Mouse (Mus musculus): ENCODE results near the gene Cpm.
"Not testable (repeated sequence)": the region's sequence is repeated elsewhere in the genome, so short reads cannot be mapped to it uniquely, and the experiment has no call there.

The Cpm gene

DNA sequence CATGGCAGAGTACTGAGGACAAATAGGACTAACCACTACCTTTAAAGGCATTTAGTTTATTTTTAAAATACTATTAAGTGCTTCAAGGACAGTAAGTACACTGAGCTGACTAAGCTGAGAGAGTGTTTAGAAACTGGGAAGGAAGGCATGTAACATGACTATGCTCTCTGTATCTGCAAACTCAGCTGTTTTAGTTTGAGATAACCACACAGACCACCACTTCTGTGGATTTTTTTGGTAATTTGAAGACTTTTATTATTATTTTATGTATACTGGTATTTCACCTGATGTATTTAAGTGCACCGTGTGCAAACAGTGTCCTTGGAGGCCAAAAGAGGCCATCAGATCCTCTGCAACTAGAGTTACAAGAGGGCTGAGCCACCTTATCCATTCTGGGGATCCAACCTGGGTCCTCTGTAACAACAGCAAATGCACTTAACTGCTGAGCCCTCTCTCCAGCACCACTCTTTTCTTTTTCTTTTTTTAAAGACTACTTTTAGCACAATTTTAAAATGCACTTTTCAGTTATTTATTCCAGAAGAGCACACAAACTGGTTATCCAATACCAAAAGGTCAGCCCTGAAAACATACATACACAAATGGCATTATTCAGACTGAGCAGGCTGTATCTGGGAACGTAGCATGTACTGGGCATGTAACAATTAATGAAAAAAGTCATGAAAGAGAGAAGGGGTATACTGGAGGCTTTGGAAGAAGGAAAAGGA, 78.0 kb downstream of the Cpm start:
- DNase-seq (ENCODE audit: low read depth, low spot score) = no peak
- no peaks in the 10 kb centered on the region for H3K27me3 ChIP-seq (ENCODE audit: control insufficient read depth, insufficient read depth, low read length, poor library complexity, severe bottlenecking)
- H3K36me3 ChIP-seq (ENCODE audit: control insufficient read depth, insufficient read depth, low read length, poor library complexity, severe bottlenecking) = peaks cover 6% of the 10 kb centered on the region

DNA sequence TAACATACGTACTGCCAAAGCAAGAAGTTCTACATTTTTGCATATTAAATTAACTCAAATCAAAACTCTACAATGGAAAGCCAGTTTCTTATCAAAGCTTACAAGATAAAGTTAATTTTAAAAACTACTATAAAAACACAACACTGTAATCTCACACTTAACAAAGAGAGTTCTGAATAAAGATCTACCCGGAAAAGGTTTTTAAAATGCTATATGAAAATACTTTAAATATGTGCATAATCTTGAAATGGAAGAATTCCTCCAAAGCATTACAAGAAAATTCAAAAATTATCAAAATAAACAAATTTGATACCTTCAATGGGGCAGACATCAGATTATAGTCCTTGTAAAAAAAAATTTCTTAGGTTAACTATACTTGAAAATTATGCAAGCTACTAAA, 79.1 kb downstream of the Cpm start:
- peaks cover 6% of the 10 kb centered on the region for H3K36me3 ChIP-seq (ENCODE audit: control insufficient read depth, insufficient read depth, low read length, poor library complexity, severe bottlenecking)
- no peaks in the 10 kb centered on the region for H3K27me3 ChIP-seq (ENCODE audit: control insufficient read depth, insufficient read depth, low read length, poor library complexity, severe bottlenecking)
- DNase-seq (ENCODE audit: low read depth, low spot score) = no peak

DNA sequence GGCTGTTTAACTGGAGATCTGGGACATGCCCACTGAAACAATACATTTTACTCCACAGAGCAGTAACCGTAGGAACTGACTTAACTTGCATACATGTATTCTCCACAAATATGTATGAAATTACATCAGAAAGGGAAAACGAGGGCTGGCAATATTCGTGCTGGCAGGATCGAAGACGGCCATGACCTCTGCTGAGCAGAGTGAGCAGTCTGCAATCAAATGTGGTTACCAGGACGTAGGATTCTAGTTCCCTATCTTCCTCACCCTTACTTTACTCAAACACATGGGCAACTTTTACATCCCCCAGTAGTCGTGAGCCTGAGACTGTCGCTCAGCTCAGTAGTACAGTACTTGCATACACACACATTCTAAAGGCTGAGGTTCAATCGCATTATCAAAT, 79.6 kb downstream of the Cpm start:
- peaks cover 4% of the 10 kb centered on the region for H3K36me3 ChIP-seq (ENCODE audit: control insufficient read depth, insufficient read depth, low read length, poor library complexity, severe bottlenecking)
- DNase-seq (ENCODE audit: low read depth, low spot score) = no peak
- H3K27me3 ChIP-seq (ENCODE audit: control insufficient read depth, insufficient read depth, low read length, poor library complexity, severe bottlenecking) = no peaks in the 10 kb centered on the region

DNA sequence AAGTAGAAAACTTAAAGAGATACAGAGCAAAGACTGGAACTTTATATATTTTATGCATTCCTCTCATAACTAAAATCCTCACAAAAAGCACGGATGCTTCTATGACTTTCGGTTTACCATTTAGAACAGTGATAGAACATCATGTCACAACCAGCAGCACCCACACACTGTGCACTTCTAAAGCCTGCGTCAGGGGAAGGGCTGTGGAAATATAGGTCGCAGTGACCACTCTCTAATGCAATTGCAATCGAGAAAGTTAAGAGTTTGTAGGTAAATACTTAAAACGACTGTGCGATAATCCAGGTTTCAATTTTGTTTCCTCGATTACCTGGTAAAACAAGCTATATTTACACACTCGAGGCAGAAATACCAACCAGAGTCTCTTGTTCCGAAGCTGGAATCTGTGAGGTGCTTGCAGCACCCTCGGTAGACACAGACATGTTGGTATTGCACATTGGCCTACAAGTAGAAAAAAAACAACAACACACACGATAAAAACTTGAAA, 80.1 kb downstream of the Cpm start:
- Histone ChIP-seq H3K36me3 (ENCODE audit: control insufficient read depth, insufficient read depth, low read length, poor library complexity, severe bottlenecking) (peaks cover 2% of the 10 kb centered on the region; the same call in 1 of the 2 replicates), H3K27me3 (ENCODE audit: control insufficient read depth, insufficient read depth, low read length, poor library complexity, severe bottlenecking) (no peaks in the 10 kb centered on the region)
- DNase-seq (ENCODE audit: low read depth, low spot score) = no peak

DNA sequence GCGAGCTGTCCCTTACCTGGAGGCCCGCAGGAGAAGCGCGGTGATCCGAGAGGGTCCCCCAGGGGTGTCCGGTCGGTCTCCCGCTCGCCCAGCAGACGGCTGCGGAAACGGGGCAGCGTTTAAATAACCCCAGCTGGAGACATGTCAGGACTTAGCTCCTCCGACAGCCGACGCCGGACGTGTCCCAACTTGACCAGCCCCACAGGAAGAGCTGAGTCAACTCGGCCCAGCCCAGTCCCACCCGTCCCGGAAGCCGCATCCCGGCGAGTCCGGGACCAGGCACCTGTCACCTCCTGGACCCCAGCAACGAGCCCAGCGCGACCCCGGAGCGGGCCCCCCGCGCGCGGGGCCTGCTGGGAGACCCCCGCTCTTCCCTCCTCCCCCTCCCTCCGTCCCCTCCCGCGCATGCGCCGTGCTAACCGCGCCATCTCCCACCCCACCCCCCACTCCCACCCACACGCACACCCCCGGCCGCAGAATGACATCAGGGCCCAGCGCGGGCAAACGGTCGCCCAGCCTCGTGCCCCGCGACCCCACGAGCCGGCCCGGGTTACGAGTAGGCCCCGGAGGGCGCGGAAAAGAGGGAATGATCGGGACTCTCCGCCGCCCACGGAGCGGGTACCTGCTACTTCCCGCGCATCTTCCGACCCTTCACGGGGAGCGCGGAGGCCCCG, 80.8 kb downstream of the Cpm start:
- peaks cover 2% of the 10 kb centered on the region; the same call in 1 of the 2 replicates for H3K36me3 ChIP-seq (ENCODE audit: control insufficient read depth, insufficient read depth, low read length, poor library complexity, severe bottlenecking)
- peak; percentile 75 for DNase-seq (ENCODE audit: low read depth, low spot score)
- no peaks in the 10 kb centered on the region for H3K27me3 ChIP-seq (ENCODE audit: control insufficient read depth, insufficient read depth, low read length, poor library complexity, severe bottlenecking)

DNA sequence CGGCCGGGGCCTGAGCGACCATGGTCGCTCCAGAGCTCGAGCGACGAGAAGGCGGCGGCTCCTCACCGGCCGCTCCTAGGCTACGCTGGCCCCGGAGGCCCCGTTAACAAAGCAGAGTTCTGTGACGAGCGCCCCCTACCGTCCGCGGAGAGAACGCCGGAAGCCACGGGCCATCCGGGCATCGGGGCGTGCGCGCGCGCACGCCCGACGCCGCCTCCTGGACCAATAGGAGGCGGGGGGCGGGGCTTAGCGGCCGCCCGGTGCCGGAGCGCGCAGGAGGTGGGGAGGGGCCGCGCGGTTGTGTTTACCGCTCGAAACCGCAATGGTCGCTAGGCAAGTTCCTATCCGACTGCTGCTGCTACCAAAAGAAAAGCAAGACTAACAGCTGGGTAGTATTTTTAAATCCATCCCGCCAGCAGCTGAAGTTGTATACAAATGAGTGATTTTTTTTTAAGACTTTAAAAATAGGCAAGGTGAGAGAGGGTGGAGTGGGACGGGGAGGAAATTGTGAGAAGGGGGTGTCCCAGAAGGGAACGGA, 81.4 kb downstream of the Cpm start, which contains the start of gene Mdm2:
Gene Mdm2, minus strand, starts transcription at position 155 of the 538 bp plus-strand sequence.
- DNase-seq (ENCODE audit: low read depth, low spot score) = peak; percentile 97
- H3K27me3 ChIP-seq (ENCODE audit: control insufficient read depth, insufficient read depth, low read length, poor library complexity, severe bottlenecking) = no peaks in the 10 kb centered on the region
- peaks cover 2% of the 10 kb centered on the region; the same call in 1 of the 2 replicates for H3K36me3 ChIP-seq (ENCODE audit: control insufficient read depth, insufficient read depth, low read length, poor library complexity, severe bottlenecking)

DNA sequence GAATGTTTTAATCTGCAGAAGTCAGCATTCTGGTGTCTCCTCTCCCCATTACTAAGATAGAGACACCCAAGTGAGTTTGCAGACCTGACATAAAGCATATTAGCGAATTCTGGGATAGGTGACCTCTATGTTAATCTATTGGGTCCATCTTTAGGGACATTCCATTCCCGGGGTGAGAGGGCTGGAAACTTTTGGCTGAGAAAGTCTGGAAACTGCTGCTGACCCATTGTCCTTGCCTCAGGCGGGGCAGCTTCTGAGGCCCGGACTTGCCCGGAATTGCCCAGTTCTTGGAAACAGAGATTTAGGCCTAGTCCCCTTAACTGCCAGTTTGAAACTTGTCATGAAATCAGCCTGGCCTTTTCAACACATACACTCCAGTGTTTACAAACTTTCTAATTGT, 82.1 kb downstream of the Cpm start:
- Histone ChIP-seq H3K27me3 (ENCODE audit: control insufficient read depth, insufficient read depth, low read length, poor library complexity, severe bottlenecking) (no peaks in the 10 kb centered on the region), H3K36me3 (ENCODE audit: control insufficient read depth, insufficient read depth, low read length, poor library complexity, severe bottlenecking) (peaks cover 2% of the 10 kb centered on the region; the same call in 1 of the 2 replicates)
- no peak for DNase-seq (ENCODE audit: low read depth, low spot score)

DNA sequence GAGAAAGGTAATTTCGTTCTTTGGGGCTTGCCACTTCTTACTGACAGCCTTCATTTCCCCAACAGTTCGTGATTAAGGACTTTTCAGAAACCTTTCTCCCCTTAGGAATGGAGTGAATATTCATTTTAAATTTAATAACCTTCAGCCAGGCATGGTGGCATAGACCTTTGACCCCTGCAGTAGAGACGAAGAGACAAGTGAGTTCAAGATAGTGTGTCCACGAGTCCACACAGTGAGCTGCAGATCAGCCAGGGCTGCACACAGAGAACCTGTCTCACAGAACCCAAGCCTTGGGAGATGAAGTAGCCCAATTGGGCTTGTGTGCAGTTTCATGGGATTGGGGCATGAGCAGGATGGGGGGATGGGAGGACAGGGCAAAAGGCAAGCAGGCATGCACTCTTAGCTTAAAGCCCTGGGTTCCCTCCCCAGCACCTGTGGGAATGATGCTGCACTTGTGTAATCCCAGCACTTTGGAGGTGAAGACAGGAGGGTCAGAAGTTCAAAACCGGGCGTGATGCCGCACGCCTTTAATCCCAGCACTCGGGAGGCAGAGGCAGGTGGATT, 83.0 kb downstream of the Cpm start:
- Histone ChIP-seq H3K27me3 (ENCODE audit: control insufficient read depth, insufficient read depth, low read length, poor library complexity, severe bottlenecking) (no peaks in the 10 kb centered on the region), H3K36me3 (ENCODE audit: control insufficient read depth, insufficient read depth, low read length, poor library complexity, severe bottlenecking) (peaks cover under 1% of the 10 kb centered on the region; the same call in 1 of the 2 replicates)
- DNase-seq (ENCODE audit: low read depth, low spot score) = no peak

DNA sequence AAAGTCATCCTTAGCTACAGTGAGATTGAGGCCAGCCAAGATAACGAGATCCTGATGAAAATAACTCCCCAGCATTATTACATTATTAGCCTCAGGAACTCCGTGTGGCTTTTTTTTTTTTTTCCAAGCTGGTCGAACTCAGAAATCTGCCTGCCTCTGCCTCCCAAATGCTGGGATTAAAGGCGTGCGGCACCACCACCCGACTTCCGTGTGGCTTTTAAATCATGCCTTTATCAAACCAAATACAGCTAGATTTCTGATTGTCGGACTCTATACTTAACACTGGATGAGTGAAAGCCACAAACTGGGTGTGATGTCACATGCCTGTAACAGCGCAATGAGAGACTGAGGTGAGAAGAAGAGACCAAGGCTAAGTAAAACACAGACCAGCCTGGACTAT, 83.6 kb downstream of the Cpm start:
- H3K36me3 ChIP-seq (ENCODE audit: control insufficient read depth, insufficient read depth, low read length, poor library complexity, severe bottlenecking) = no peaks in the 10 kb centered on the region
- no peaks in the 10 kb centered on the region for H3K27me3 ChIP-seq (ENCODE audit: control insufficient read depth, insufficient read depth, low read length, poor library complexity, severe bottlenecking)
- DNase-seq (ENCODE audit: low read depth, low spot score) = no peak

DNA sequence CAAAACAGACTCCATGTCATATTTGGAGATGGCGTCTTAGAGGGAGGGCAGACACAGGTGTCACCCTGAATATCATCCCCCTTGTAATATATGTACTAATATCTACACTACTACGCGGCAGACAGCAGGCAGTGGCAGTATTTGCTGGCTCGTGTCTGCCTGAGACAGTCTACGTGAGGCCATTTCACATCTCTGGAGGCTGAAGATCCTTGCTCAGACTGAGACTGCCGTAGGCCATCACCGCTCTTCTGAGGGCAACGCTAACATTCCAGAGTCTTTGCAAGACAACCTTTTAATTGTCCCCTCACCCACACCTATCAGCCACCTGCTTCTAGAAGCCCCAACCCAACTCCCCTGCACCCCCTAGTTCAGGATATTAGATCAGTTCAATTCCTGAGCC, 84.2 kb downstream of the Cpm start:
- no peak for DNase-seq (ENCODE audit: low read depth, low spot score)
- no peaks in the 10 kb centered on the region for H3K36me3 ChIP-seq (ENCODE audit: control insufficient read depth, insufficient read depth, low read length, poor library complexity, severe bottlenecking)
- no peaks in the 10 kb centered on the region for H3K27me3 ChIP-seq (ENCODE audit: control insufficient read depth, insufficient read depth, low read length, poor library complexity, severe bottlenecking)

DNA sequence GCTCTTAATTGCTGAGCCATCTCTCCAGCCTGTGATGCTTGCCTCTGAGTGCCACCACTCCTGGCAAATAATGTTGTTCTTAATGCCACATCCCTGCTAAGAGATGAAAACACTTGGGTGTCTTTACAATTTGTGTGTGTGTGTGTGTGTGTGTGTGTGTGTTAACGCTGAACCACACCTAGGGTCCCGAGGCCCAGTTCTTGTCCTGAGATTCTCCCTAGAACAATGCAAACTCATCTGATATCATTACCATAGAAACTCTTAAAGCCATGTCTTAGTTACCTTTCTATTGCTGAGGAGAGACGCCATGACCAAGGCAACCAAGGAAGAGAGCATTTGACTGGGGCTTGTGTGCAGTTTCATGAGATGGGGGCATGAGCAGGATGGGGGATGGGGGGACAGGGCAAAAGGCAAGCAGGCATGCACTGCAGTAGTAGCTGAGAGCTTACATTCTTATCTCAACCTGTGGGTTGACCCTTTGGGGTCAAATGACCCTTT, 84.8 kb downstream of the Cpm start:
- H3K36me3 ChIP-seq (ENCODE audit: control insufficient read depth, insufficient read depth, low read length, poor library complexity, severe bottlenecking) = no peaks in the 10 kb centered on the region
- no peaks in the 10 kb centered on the region for H3K27me3 ChIP-seq (ENCODE audit: control insufficient read depth, insufficient read depth, low read length, poor library complexity, severe bottlenecking)
- DNase-seq (ENCODE audit: low read depth, low spot score) = no peak

DNA sequence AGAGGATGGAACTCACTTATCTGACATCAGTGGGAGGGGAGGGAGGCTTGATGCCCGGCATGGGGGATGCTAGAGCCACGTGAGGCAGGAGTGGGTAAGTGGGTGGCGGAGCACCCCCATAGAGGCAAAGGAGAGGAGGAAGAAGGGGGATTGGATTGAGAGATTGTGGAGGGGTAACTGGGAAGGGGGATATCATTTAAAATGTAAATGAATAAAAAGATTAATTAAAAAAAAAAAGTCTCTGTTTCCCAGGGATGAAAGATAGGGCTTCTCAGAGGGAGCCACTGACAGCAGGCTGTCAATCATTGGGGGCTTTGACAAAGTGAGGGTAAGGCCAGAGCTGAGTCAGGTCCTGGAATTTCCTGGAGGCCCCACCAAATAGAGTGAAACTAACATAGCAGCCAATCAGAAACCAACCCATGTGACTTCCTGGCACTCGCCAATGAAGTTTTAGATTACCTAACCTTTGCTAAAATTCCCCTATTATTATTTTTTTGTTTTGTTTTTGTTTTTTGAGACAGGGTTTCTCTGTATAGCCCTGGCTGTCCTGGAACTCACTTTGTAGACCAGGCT, 85.7 kb downstream of the Cpm start:
- H3K27me3 ChIP-seq (ENCODE audit: control insufficient read depth, insufficient read depth, low read length, poor library complexity, severe bottlenecking) = no peaks in the 10 kb centered on the region
- no peak for DNase-seq (ENCODE audit: low read depth, low spot score)
- H3K36me3 ChIP-seq (ENCODE audit: control insufficient read depth, insufficient read depth, low read length, poor library complexity, severe bottlenecking) = no peaks in the 10 kb centered on the region

DNA sequence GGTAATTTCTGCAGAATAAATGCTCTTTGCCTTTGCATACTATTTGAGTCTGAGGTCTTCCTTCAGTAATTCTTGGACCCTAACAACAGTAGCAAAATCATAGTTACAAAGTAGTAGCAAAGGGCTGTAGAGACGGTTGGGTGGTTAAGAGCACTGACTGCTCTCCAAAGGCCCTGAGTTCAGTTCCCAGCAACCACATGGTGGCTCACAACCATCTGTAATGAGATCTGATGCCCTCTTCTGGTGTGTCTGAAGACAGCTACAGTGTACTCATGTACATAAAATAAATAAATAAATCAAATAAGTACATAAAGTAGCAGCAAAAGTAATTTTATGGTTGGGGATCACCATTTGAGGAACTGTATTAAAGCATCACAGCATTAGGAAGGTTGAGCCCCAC, 86.4 kb downstream of the Cpm start:
- DNase-seq (ENCODE audit: low read depth, low spot score) = peak; percentile 19
- not testable (repeated sequence) for H3K27me3 ChIP-seq (ENCODE audit: control insufficient read depth, insufficient read depth, low read length, poor library complexity, severe bottlenecking); H3K36me3 ChIP-seq (ENCODE audit: control insufficient read depth, insufficient read depth, low read length, poor library complexity, severe bottlenecking)

DNA sequence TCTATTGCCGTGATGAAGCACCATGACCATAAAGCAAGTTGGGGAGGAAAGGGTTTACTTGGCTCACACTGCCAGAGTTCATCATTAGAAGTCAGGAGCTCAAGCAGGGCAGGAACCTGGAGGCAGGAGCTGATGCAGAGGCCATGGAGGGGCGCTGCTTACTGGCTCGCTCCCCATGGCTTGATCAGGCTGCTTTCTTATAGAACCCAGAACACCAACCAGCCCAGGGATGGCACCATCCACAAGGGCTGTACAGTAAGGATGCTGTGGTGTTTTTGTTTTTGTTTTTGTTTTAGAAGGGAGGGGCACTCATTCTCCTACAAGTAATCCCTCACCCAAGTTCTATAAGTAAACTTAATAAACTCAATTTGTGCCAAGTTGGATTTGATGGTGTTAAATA, 87.4 kb downstream of the Cpm start:
- H3K36me3 ChIP-seq (ENCODE audit: control insufficient read depth, insufficient read depth, low read length, poor library complexity, severe bottlenecking) = no peaks in the 10 kb centered on the region
- no peaks in the 10 kb centered on the region for H3K27me3 ChIP-seq (ENCODE audit: control insufficient read depth, insufficient read depth, low read length, poor library complexity, severe bottlenecking)
- no peak for DNase-seq (ENCODE audit: low read depth, low spot score)

Measured in splenic B cell, adult 2 months (primary cell).